Mouse (Mus musculus) fat pad, adult 2 months (tissue): ENCODE measurements around the gene Tnfrsf11a.
"Not testable (repeated sequence)": the region's sequence is repeated elsewhere in the genome, so short reads cannot be mapped to it uniquely, and the experiment has no call there.

Source experiments
- DNase-seq: peaks from one replicate; pipeline ENCODE4 v3.0.0-alpha.2; 2011; ENCODE audit warnings: low read depth, low spot score; ENCODE audit errors: extremely low read depth

Tnfrsf11a gene

GRCm38 (mm10) chr1:105780457-105781364, at the start of gene Tnfrsf11a:
TSS of gene Tnfrsf11a (plus strand) at chr1:105780718.
- DNase-seq, result no peak

GRCm38 (mm10) chr1:105735318-105735717, 45.2 kb upstream of the Tnfrsf11a start:
- no peak for DNase-seq

GRCm38 (mm10) chr1:105738334-105738733, 42.2 kb upstream of the Tnfrsf11a start:
- DNase-seq, result no peak

GRCm38 (mm10) chr1:105739493-105739892, 41.0 kb upstream of the Tnfrsf11a start:
- no peak for DNase-seq

GRCm38 (mm10) chr1:105742481-105742880, 38.0 kb upstream of the Tnfrsf11a start:
- no peak for DNase-seq

GRCm38 (mm10) chr1:105746444-105746843, 34.1 kb upstream of the Tnfrsf11a start:
- DNase-seq, result no peak

- DNase-seq, result no peak
Measured at GRCm38 (mm10) chr1:105746858-105747596, 33.5 kb upstream of the Tnfrsf11a start.

DNA sequence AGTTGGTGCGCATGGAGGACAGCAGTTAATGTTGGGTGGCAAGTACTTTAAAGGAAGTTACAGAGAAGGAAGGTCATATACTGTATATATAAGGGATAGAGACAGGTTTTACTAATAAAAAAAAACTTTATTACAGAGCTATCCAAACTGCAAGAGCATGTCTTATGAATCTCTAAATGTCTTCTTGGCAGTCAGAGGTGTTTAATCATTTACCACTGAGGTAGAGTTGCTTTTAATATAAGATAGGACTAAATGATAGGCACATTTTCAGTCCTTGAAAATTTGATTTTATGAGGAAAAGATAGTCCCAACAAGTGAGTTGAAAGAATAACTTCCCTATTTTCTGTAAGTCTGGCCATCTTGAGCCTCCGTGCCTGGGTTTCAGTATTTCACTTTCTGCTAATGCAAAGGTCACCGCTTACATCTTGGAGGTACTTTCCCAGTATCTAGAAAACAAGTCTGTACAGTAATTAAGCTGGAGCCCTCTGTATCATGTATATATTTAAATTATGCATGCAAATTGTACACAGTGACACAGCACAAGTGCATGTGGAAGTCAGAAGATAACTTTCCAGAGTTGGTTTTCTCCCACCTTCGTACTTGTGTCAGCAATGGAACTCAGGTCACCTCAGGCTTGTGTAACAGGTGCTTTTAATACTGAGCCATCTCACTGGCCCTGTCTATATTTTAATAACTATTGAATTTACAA, 32.3 kb upstream of the Tnfrsf11a start:
- DNase-seq, result no peak

GRCm38 (mm10) chr1:105752196-105752595, 28.3 kb upstream of the Tnfrsf11a start:
- no peak for DNase-seq

- no peak for DNase-seq
Measured at GRCm38 (mm10) chr1:105752944-105753343, 27.6 kb upstream of the Tnfrsf11a start.

DNA sequence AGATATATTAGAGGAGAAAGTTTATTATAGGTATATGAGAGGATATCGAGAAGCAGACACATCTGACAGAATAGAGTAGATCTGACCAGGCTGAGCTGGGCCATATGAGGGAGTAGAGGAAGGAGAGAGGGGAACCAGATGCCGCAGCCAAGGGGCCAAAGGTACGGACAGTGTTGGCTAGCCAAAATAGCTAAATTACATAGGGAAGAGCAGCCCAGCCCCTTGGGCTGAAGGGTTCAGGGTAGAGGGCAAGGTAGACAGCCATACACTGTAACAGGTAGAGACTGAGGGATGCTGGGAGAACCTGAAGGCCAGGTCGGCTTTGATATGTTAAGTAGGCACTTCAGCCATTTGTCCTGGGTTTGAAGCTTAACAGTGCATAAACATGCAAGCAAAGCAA, 21.7 kb upstream of the Tnfrsf11a start:
- DNase-seq, result no peak

DNA sequence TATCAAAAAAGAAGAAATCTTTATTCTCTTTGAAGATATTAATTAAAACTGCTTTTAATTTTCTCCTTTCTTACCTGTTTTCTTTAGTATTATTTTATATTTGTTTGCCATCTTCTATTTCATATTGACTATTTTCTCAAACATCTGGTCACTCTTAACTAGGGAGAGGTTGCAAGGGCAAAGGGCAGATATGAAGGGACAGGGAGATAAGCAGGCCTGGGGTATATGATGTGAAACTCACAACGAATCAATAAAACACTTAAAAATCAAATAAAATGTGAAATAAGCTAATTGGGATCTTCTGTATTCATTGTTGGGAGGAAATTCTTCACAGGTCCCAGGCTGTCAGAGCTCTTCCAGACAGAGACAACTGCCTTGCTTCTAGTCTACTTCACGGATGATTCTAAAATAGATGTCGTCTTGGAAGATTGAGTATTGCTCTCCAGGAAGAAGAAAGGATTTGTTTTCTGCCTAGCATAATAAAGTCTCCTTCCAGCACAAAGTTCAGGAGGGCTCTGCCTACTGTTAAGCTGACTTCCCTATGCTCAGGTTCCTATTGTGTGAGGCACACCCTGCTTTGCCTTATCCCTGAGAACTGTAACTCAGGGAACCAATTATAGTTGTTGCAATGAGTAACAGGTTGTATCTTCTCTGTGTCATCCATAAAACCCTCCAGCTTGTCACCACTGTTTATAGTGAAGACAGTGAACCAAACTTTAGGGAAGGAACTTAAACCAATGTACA, 20.9 kb upstream of the Tnfrsf11a start:
- DNase-seq, result no peak

DNA sequence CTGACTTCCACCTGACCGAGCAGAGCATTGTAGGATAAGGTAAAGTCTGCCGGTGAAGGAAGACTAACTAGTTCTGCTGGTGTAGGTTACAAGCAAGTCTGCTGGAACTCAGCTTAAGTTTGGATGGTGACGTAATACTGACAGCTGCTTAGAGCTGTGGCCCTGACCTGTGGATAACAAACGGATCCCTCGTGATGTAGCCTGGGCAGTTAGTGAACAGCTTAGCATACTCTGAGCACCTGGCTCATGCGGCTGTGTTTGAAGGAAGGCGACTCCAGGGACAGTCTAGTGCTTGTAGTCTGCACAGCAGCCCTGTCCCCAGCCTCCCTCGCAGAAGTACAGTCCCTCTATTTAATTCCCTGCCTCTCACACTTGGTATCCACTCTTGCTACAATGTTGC, 14.9 kb upstream of the Tnfrsf11a start:
- no peak for DNase-seq

- not testable (repeated sequence) for DNase-seq
Measured at GRCm38 (mm10) chr1:105766099-105766498, 14.4 kb upstream of the Tnfrsf11a start.

DNA sequence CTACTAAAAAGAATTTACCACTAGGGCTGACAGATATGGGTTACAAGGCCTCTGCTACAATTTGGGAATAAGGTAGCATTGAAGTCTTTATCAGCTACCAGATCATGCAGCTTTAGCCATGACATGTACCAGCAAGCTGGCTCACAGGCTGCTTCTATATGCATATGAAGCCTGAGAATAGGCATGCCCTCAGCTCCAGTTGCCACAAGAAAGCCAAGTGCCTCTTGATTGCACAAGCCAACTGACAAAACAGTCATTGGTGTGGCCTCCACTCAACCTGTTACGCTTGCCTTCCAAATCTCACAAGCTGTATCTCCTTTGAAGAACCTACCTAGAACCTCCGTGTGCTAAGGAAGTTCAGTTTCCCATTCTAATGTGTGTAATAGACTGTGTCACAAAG, 12.1 kb upstream of the Tnfrsf11a start:
- DNase-seq, result peak; percentile 71

DNA sequence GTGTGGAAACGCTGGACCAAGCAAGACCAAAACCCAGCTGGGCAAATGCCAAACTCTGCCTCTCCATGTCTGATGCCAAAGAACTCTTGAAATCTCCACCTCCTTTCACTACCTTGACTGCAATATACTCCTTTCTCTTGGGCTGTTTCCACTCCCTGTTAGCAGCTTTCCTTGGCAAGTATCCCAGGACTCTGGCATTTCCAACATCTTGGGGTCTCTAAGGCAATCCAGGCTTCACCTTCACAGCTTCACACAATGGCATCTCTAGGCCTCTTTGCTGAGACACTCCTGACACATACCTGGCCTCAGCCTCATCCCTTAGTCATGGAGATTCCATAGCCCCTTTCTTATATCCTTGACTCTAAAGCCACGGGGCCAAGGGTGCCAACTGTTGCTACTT, 9.8 kb upstream of the Tnfrsf11a start:
- no peak for DNase-seq

DNA sequence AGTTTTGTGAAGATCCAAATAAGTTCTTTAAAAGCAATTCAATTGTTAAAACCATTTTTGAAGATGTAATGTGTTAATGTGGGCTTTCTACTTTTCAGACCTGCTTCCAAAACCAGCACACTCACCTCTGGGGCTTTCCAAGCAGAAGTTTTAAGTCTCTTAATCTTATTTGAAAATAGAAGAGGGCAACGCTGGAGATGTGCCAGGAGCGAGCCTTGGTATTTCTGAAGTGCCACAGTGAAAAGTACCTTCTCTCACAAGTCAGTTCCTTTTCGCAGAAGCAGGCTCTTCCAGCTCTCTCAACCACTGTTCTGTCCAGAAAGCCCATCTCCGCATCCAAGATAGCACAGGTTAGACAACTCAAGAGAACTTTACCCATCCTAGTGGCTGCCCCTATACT, 4.1 kb upstream of the Tnfrsf11a start:
- no peak for DNase-seq

DNA sequence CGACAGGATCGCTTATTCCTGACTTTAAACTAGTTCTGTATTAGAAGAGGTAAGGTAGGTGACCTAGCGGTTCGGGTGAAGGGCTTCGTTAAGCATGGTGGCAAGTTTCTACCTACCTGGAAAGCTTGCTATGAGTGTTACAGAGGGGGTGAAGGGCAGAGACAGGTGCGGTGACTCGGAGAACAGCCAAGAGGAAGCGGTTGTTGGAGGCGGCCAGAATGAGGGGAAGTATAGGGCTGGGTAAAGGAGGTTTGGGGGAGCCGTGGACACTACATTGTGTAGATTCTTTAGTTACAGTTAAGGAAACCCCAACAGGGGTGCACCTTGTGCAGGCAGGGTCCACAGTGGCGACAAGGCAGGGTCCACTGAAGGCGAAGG, 450 bp upstream of the Tnfrsf11a start:
- DNase-seq, result no peak

DNA sequence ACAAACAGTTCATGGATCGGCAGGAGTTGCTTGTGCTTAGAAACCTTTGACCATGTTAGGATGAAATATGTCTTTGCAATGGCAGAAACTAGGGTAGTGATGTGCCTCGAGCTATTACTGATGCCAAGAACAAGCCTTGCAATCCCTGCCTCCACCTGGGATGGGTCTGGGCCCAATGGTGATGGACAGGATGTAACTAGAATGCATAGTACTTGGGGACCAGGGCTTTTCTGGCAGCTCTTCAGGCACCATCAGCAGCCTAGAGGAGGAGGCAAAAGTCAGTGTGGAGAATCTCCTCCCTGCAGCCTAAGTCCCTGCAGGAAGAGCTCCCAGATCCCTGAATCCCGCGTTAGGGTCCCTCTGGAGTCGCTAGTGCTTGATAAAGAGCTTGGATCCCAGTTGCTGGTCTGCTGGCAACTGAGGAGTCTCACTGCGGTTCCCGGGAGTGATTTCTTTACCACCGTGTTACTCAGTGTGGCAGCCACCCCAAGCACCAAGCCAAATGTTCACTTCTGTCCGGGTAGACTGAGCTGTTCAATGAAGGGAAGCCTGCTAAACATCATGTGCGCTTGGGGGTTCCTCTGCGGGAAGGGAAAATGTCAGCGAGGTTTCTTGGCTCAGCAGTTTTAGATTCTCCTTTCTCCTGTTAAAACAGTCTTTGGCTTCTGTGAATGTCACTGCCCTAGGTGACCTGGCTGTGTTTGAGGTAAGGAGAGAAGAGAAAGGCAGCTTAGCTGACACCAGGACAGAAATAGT, 1.1 kb downstream of the Tnfrsf11a start:
- DNase-seq, result peak; percentile 39
